Mouse (Mus musculus): Measurements from ENCODE around the gene Hoxa7. TPM values are rescaled to one million over a fixed set of nuclear protein-coding genes. Genes with fewer than 3 reads are reported as not detected.

Gene Hoxa7
- total RNA-seq (2021) (under 1 TPM; 0.25 to 0.50 TPM), polyA plus RNA-seq (2012; rRNA removed) (0.26 and 0.31 TPM in 2 replicates)
- long read RNA-seq: 0 reads

DNA sequence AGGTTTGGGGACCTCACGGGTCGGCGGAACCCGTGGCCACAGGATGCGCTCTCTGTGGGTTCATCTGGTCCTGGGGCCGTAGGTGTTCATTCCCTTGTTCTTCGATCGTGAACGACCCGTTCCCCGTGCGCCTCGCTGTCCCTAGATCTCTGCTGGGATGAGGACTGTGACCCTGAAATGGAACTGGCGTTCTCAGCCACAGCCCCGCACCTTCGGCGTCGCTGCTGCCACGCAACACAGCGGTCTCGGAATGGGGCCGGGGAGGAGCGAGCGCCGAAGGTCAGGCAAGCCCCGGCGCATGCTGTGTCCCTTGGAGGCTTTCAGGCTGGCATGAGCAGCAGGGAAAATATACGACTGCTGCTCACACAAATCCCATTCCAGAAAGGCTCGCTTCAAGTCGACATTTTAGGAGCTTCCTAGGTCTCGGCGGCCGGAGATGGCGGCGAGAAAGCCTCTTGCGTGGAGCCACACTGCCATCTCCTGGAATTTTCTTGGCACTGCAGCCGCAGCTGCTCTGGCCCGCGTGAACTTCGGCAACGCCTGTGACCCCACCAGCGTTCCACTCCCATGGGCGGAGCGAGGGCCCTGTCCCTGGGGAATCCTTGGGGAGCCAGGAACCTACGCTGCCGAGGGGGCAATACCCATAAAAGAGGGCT is at the start of gene Hoxa7:
Hoxa7 (minus strand) TSS at position 518 of the 656 bp plus-strand sequence.
- no peak within 1 kb of the TSS for H3K27ac ChIP-seq
- TF ChIP-seq EP300 (IDR thresholded peaks at IDR 0.05; ENCODE audit: insufficient read depth, low read depth, low read length): peak; percentile 90; the same call in 1 of the 2 replicates
- TF ChIP-seq CTCF (IDR thresholded peaks at IDR 0.05): no peak

DNA sequence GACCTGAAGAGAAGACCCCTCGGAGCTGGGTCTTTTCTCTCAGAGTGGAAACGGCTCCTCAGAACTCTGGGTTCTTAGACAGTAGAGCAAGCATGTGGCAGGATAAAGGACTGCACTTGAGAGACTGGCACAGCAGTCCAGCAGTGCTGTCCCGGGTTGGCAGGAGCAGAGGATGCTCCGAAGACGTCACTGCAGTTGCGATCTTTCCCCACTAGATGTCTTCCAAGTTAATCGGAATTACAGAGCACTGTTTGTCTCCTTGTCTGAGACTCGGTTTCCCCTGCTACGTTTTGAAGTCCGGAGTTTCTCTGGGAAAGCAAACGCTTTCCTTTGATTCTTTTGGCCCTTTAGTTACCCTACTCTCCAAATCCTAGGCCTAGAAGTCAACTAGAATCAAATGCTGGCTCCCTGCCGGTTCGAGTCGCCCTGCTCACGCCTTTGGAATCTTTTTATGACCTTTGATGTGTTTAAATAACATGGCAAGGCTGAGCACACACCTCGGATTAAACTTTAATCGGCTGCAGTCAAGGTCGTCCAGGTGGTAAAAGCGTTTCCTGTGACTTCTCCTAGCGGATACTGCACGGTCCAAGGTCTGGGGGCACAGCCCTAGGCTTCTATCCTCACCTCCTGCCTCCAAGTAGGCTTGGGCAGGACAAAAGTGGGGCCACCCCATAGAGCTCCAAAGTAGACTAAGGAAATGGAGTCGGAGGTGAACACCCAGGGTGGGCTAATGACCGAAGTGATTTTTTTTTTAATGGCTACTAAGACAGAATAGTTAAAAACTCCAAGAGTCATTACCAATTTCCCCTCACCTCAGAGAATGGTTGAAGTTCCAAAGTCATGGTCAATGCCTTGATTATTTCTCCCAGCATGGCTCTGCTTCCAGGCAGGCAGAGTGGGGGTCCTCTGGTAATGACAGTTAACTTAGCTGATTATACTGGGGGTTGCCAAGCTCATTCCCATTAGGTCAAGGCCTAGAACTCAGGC is 49.1 kb upstream of the Hoxa7 start:
- no peaks in the 10 kb centered on the region for H3K4me1 ChIP-seq (ENCODE audit: control insufficient read depth, insufficient read depth, low read length)
- H3K27me3 ChIP-seq (ENCODE audit: control insufficient read depth, insufficient read depth, low read length): peaks cover 37% of the 10 kb centered on the region
- H3K27ac ChIP-seq: no peak overlapping the region
- 16% methylated on average over 23 of the region's 23 CpGs for WGBS
- no peak overlapping the region for H3K4me3 ChIP-seq
- peak in 1 of 2 experiments; percentile 59 for DNase-seq
- no peak overlapping the region for H3K9ac ChIP-seq (ENCODE audit: low read depth, low read length)
- H3K36me3 ChIP-seq (ENCODE audit: control insufficient read depth, insufficient read depth, low read length): no peaks in the 10 kb centered on the region
- TF ChIP-seq POLR2A (IDR thresholded peaks at IDR 0.05; ENCODE audit: insufficient read depth, low read depth, low read length) (no peak), CTCF (IDR thresholded peaks at IDR 0.05) (no peak; the same call in none of the 2 replicates), EP300 (IDR thresholded peaks at IDR 0.05; ENCODE audit: insufficient read depth, low read depth, low read length) (no peak)
- H3K79me2 ChIP-seq (replicated peaks; ENCODE audit: control insufficient read depth, insufficient read depth, low read length): no peaks in the 10 kb centered on the region
- intact Hi-C loops (cut with DNase I): loop anchor here (1.0 to 2.0 kb wide), 2 partner anchors 307 to 568 kb away; no protein-coding TSS in a partner anchor

More for the DNA sequence above, at the start of gene Hoxa7:
- intact Hi-C loops (cut with DNase I): loop anchor here (1.0 to 5.0 kb wide), 4 partner anchors 10 to 839 kb away; no protein-coding TSS in a partner anchor
- Histone ChIP-seq H3K9ac (ENCODE audit: low read depth, low read length) (peak within 1 kb of the TSS; percentile 39), H3K79me2 (replicated peaks; ENCODE audit: control insufficient read depth, insufficient read depth, low read length) (no peaks in the 10 kb centered on the region), H3K27me3 (ENCODE audit: control insufficient read depth, insufficient read depth, low read length) (peaks cover 43% of the 10 kb centered on the region), H3K4me3 (peak within 1 kb of the TSS; percentile 58), H3K36me3 (ENCODE audit: control insufficient read depth, insufficient read depth, low read length) (no peaks in the 10 kb centered on the region), H3K4me1 (ENCODE audit: control insufficient read depth, insufficient read depth, low read length) (peaks cover 1% of the 10 kb centered on the region; the same call in 1 of the 2 replicates)
- peak; percentile 84 to 91 for DNase-seq
- 2% methylated on average over 46 of the region's 46 CpGs for WGBS

GRCm38 (mm10) chr6:52268756-52269155 is 47.1 kb upstream of the Hoxa7 start:
- 10% methylated on average over 3 of the region's 3 CpGs for WGBS
- Histone ChIP-seq H3K27ac (no peak overlapping the region), H3K79me2 (replicated peaks; ENCODE audit: control insufficient read depth, insufficient read depth, low read length) (no peaks in the 10 kb centered on the region), H3K4me1 (ENCODE audit: control insufficient read depth, insufficient read depth, low read length) (no peaks in the 10 kb centered on the region), H3K36me3 (ENCODE audit: control insufficient read depth, insufficient read depth, low read length) (no peaks in the 10 kb centered on the region), H3K9ac (ENCODE audit: low read depth, low read length) (no peak overlapping the region), H3K27me3 (ENCODE audit: control insufficient read depth, insufficient read depth, low read length) (peaks cover 41% of the 10 kb centered on the region), H3K4me3 (no peak overlapping the region)
- no peak for DNase-seq
- TF ChIP-seq CTCF (IDR thresholded peaks at IDR 0.05): no peak
- TF ChIP-seq POLR2A (IDR thresholded peaks at IDR 0.05; ENCODE audit: insufficient read depth, low read depth, low read length): no peak
- TF ChIP-seq EP300 (IDR thresholded peaks at IDR 0.05; ENCODE audit: insufficient read depth, low read depth, low read length): no peak
- intact Hi-C loops (cut with DNase I): loop anchor here (5.0 kb wide), 1 partner anchor 44 kb away; the partner anchor contains the start of gene Evx1

- H3K36me3 ChIP-seq (ENCODE audit: control insufficient read depth, insufficient read depth, low read length): no peaks in the 10 kb centered on the region
- H3K79me2 ChIP-seq (replicated peaks; ENCODE audit: control insufficient read depth, insufficient read depth, low read length): no peaks in the 10 kb centered on the region
- H3K9ac ChIP-seq (ENCODE audit: low read depth, low read length): no peak overlapping the region
- intact Hi-C loops (cut with DNase I): loop anchor here (5.0 kb wide), 1 partner anchor 44 kb away; the partner anchor contains the start of gene Evx1
- TF ChIP-seq EP300 (IDR thresholded peaks at IDR 0.05; ENCODE audit: insufficient read depth, low read depth, low read length): no peak
- TF ChIP-seq POLR2A (IDR thresholded peaks at IDR 0.05; ENCODE audit: insufficient read depth, low read depth, low read length): no peak
- TF ChIP-seq CTCF (IDR thresholded peaks at IDR 0.05): no peak
- no peaks in the 10 kb centered on the region for H3K4me1 ChIP-seq (ENCODE audit: control insufficient read depth, insufficient read depth, low read length)
- no peak overlapping the region for H3K4me3 ChIP-seq
- peaks cover 37% of the 10 kb centered on the region for H3K27me3 ChIP-seq (ENCODE audit: control insufficient read depth, insufficient read depth, low read length)
- WGBS: 19% methylated on average over 7 of the region's 7 CpGs
- DNase-seq: no peak
- H3K27ac ChIP-seq: no peak overlapping the region
These were observed 46.7 kb upstream of the Hoxa7 start for GRCm38 (mm10) chr6:52268341-52268740.

GRCm38 (mm10) chr6:52267691-52268090 is 46.0 kb upstream of the Hoxa7 start:
- H3K79me2 ChIP-seq (replicated peaks; ENCODE audit: control insufficient read depth, insufficient read depth, low read length): no peaks in the 10 kb centered on the region
- no peak overlapping the region for H3K9ac ChIP-seq (ENCODE audit: low read depth, low read length)
- 18% methylated on average over 3 of the region's 3 CpGs for WGBS
- peaks cover 38% of the 10 kb centered on the region for H3K27me3 ChIP-seq (ENCODE audit: control insufficient read depth, insufficient read depth, low read length)
- H3K27ac ChIP-seq: no peak overlapping the region
- intact Hi-C loops (cut with DNase I): loop anchor here (5.0 kb wide), 1 partner anchor 45 kb away; the partner anchor contains the start of gene Evx1
- TF ChIP-seq EP300 (IDR thresholded peaks at IDR 0.05; ENCODE audit: insufficient read depth, low read depth, low read length): no peak
- no peak for TF ChIP-seq CTCF (IDR thresholded peaks at IDR 0.05)
- TF ChIP-seq POLR2A (IDR thresholded peaks at IDR 0.05; ENCODE audit: insufficient read depth, low read depth, low read length): no peak
- no peaks in the 10 kb centered on the region for H3K36me3 ChIP-seq (ENCODE audit: control insufficient read depth, insufficient read depth, low read length)
- DNase-seq: no peak
- H3K4me1 ChIP-seq (ENCODE audit: control insufficient read depth, insufficient read depth, low read length): no peaks in the 10 kb centered on the region
- no peak overlapping the region for H3K4me3 ChIP-seq
